ENCODE assay signal across 8 mouse cellular contexts in genomic region chr13:102906004-102906660, GRCm38 (mm10).
DNase-seq lines count a peak whose midpoint lies in the region.

No protein-coding gene starts in this region.

- peaks cover 23% of the 10 kb centered on the region for H3K36me3 ChIP-seq in megakaryocyte, embryonic 14.5 days (replicated peaks; ENCODE audit: low read length)

- H3K9me3 ChIP-seq in megakaryocyte, embryonic 14.5 days: 0 out of 2 replicates have a peak, but pooled peaks cover 2% of the 10 kb centered on the region

- peaks cover 40% of the 10 kb centered on the region for H3K4me1 ChIP-seq in megakaryocyte, embryonic 14.5 days

- DNase-seq in adipocyte (ENCODE audit: low spot score): peak; percentile 80
- DNase-seq in embryo, embryonic 10 days (ENCODE audit: low spot score): peak; percentile 82
- DNase-seq in gastrocnemius, postnatal 10 days: peak; percentile 32
- peak; percentile 89 for DNase-seq in induced T-regulatory cell, adult 2 months (ENCODE audit: low read depth)
- DNase-seq in left cerebral cortex, adult 8-10 months (ENCODE audit: low spot score in 2 of 2): peak; percentile 50 to 84
- peak; percentile 80 to 89 for DNase-seq in right cerebral cortex, postnatal 10 days (ENCODE audit: low spot score in 2 of 2)
- DNase-seq in urinary bladder, postnatal 36 days (ENCODE audit: low spot score in 2 of 2): peak; percentile 74 to 80

- H3K27me3 ChIP-seq in megakaryocyte, embryonic 14.5 days (replicated peaks): no peaks in the 10 kb centered on the region

- peak overlapping the region; percentile 94 for H3K4me3 ChIP-seq in megakaryocyte, embryonic 14.5 days (replicated peaks)

Comparison
In these comparisons a context has a peak if more than half of its experiments do, and no peak if none do; other contexts are left out.
1. Peak in every context shown above with its lines: DNase-seq and H3K4me3 ChIP-seq.
2. DNase-seq: peak in every context shown above with its lines; median percentile 89 in induced T-regulatory cell, adult 2 months; 84 in right cerebral cortex, postnatal 10 days; 82 in embryo, embryonic 10 days; 80 in adipocyte; 77 in urinary bladder, postnatal 36 days; 67 in left cerebral cortex, adult 8-10 months; 32 in gastrocnemius, postnatal 10 days.